Mouse (Mus musculus): Measurements from ENCODE around the gene Smad5. TPM values are rescaled to one million over a fixed set of nuclear protein-coding genes. Genes with fewer than 3 reads are reported as not detected.

Smad5 gene
- polyA plus RNA-seq, 1 experiment from 2014 or later = 14.5 TPM

DNA sequence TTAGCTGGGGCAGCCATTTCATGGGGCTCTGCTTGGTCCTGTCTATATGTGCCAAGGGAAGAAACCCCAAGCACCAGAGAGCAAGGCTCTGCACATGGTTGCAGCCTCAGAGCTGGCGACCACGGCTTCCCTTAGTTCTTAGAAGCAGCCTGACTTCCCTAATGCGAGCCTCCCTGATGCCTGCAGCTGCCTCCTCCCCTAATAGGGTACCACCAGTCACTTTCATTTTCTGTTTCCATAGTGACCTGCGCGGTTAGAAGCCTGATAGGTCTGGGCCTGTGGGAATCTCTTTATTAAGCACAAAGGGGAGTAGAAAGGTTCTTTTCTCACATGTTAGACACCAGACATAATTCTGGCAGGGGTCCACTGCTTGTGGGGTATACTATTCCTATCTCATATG is 71.5 kb downstream of the Smad5 start:
- Histone ChIP-seq H3K4me3 (ENCODE audit: low read length) (no peak overlapping the region), H3K27me3 (replicated peaks; ENCODE audit: control insufficient read depth, insufficient read depth, low read length) (no peaks in the 10 kb centered on the region), H3K9ac (ENCODE audit: low read depth, low read length) (no peak overlapping the region), H3K9me3 (ENCODE audit: control insufficient read depth, low read length) (no peaks in the 10 kb centered on the region), H3K4me2 (ENCODE audit: low read depth, low read length) (no peak overlapping the region), H3K36me3 (ENCODE audit: control insufficient read depth, insufficient read depth, low read length) (no peaks in the 10 kb centered on the region), H3K27ac (ENCODE audit: low read length) (no peak overlapping the region), H3K4me1 (ENCODE audit: control insufficient read depth, insufficient read depth, low read length) (no peaks in the 10 kb centered on the region)
- 0 out of 2 replicates have a peak, but pooled peaks have one; percentile 23 for ATAC-seq
- WGBS = 38% methylated on average over 5 of the region's 5 CpGs

DNA sequence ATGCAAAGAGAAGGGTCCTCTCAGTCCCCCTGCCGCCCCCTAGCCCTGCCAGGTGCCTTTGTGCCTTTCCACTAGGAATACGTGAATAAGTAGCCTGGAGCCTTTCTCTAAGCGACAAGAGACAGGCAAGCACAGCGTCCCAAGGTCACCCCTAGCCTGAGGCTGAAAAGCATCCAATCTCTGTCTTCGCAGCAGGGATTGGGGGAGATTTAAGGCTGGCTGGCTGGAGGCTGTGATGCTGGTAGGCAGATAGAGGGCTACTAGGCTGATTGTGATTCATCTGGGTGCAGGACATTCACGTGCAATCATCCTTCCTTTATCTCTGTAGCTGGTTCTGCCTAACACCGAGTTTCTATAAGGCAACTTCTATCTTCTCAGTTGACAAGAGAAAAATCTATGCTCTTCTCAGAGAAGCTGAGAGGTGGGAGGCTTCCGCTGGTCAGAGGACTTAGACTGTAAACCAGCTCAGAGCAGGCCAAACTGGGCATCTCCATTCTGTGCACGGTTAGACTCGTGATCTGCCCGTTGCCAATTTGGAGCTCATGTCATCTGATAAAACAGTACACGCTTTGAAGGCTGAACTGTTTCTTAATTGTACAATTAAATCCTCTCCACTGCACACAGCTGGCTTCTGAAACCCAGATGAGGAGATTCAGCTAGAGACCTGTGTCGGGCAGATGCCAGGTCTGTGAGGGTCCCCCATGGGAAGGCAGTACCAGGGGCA is 78.1 kb downstream of the Smad5 start:
- Histone ChIP-seq H3K9ac (ENCODE audit: low read depth, low read length) (no peak overlapping the region), H3K36me3 (ENCODE audit: control insufficient read depth, insufficient read depth, low read length) (no peaks in the 10 kb centered on the region), H3K4me1 (ENCODE audit: control insufficient read depth, insufficient read depth, low read length) (no peaks in the 10 kb centered on the region), H3K27ac (ENCODE audit: low read length) (no peak overlapping the region), H3K4me2 (ENCODE audit: low read depth, low read length) (no peak overlapping the region), H3K4me3 (ENCODE audit: low read length) (no peak overlapping the region), H3K9me3 (ENCODE audit: control insufficient read depth, low read length) (0 out of 2 replicates have a peak, but pooled peaks cover 4% of the 10 kb centered on the region), H3K27me3 (replicated peaks; ENCODE audit: control insufficient read depth, insufficient read depth, low read length) (no peaks in the 10 kb centered on the region; the same call in 1 of the 2 replicates)
- no peak for ATAC-seq
- 60% methylated on average over 13 of the region's 13 CpGs for WGBS

DNA sequence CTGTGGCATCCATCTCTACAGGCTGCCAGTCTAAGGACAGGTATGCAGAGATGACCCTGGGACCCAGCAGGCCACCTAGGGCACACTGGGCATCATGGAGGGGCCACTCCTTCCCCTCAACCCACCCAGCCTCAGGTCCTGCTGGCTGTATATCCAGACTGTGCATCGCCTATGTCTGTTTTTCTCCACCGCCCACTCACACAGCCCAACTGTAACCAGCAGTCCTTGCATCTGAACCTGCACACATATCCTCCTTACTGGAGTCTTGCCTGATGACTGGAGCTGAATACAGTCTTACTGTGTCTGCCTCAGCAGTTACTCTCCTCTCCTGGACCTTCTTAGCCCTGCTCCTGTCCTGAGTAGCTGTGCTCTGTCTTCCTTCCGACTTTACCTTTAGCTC is 78.9 kb downstream of the Smad5 start:
- 0 out of 2 replicates have a peak, but pooled peaks cover 4% of the 10 kb centered on the region for H3K9me3 ChIP-seq (ENCODE audit: control insufficient read depth, low read length)
- 83% methylated on average over 3 of the region's 3 CpGs for WGBS
- no peaks in the 10 kb centered on the region; the same call in 1 of the 2 replicates for H3K27me3 ChIP-seq (replicated peaks; ENCODE audit: control insufficient read depth, insufficient read depth, low read length)
- H3K4me3 ChIP-seq (ENCODE audit: low read length) = no peak overlapping the region
- H3K9ac ChIP-seq (ENCODE audit: low read depth, low read length) = no peak overlapping the region
- no peaks in the 10 kb centered on the region for H3K36me3 ChIP-seq (ENCODE audit: control insufficient read depth, insufficient read depth, low read length)
- H3K27ac ChIP-seq (ENCODE audit: low read length) = no peak overlapping the region
- no peak overlapping the region for H3K4me2 ChIP-seq (ENCODE audit: low read depth, low read length)
- no peaks in the 10 kb centered on the region for H3K4me1 ChIP-seq (ENCODE audit: control insufficient read depth, insufficient read depth, low read length)
- ATAC-seq = no peak

DNA sequence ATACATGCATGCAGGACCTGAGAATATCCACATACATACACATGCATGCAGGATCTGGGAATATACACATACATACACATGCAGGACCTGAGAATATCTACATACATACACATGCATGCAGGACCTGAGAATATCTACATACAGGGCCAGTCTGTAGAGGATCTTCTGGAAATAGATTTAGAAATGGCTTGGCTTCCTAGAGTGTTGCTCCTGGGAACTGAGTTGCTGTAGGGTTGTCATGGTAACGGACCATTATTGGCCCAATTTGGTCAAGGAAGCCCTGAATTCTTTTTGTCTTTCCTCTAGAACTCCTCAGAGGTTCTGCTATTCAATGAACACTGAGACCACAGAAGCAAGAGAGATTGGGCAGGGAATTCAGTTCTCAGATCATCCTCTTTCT is 79.8 kb downstream of the Smad5 start:
- 85% methylated on average over 1 of the region's 1 CpGs for WGBS
- no peak for ATAC-seq
- H3K4me1 ChIP-seq (ENCODE audit: control insufficient read depth, insufficient read depth, low read length) = no peaks in the 10 kb centered on the region

DNA sequence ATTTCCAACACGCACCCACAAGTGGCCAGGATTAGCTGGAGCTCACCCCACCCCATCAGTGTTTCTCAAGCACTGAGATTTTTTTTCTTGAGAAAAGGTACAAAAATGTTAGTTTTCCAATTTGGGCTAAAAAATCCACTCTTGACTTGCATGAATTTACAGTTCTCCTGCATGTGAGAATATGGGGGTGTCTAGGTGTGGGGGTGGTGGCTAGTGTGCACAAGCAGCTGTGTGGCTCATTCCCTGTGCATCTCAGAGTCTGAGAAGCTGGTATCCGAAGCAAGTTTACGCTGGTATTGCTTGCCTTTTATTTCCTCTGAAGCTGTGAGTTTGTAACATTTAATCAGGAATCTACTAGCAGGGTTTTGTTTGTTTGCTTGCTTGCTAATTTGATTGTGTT is 87.9 kb downstream of the Smad5 start:
- Histone ChIP-seq H3K4me3 (ENCODE audit: low read length) (no peak overlapping the region), H3K27ac (ENCODE audit: low read length) (no peak overlapping the region), H3K27me3 (replicated peaks; ENCODE audit: control insufficient read depth, insufficient read depth, low read length) (no peaks in the 10 kb centered on the region), H3K4me1 (ENCODE audit: control insufficient read depth, insufficient read depth, low read length) (no peaks in the 10 kb centered on the region), H3K9ac (ENCODE audit: low read depth, low read length) (no peak overlapping the region), H3K9me3 (ENCODE audit: control insufficient read depth, low read length) (no peaks in the 10 kb centered on the region), H3K36me3 (ENCODE audit: control insufficient read depth, insufficient read depth, low read length) (no peaks in the 10 kb centered on the region), H3K4me2 (ENCODE audit: low read depth, low read length) (no peak overlapping the region)
- ATAC-seq = no peak
- WGBS = 93% methylated on average over 3 of the region's 3 CpGs

More for the DNA sequence above, 79.8 kb downstream of the Smad5 start:
- Histone ChIP-seq H3K27me3 (replicated peaks; ENCODE audit: control insufficient read depth, insufficient read depth, low read length) (no peaks in the 10 kb centered on the region; the same call in 1 of the 2 replicates), H3K9me3 (ENCODE audit: control insufficient read depth, low read length) (0 out of 2 replicates have a peak, but pooled peaks cover 4% of the 10 kb centered on the region), H3K27ac (ENCODE audit: low read length) (no peak overlapping the region), H3K36me3 (ENCODE audit: control insufficient read depth, insufficient read depth, low read length) (no peaks in the 10 kb centered on the region), H3K4me2 (ENCODE audit: low read depth, low read length) (no peak overlapping the region), H3K9ac (ENCODE audit: low read depth, low read length) (no peak overlapping the region), H3K4me3 (ENCODE audit: low read length) (no peak overlapping the region)

Other genes starting within 250 kb of the Smad5 start
- gene Il9, start 220.8 kb upstream of the Smad5 start, polyA plus RNA-seq (2015; fragmentation: Nextera tagmentation; extraction: Ambion mirVana) = not detected in 2 replicates
- gene Fbxl21, start 180.5 kb upstream of the Smad5 start, polyA plus RNA-seq (2015; fragmentation: Nextera tagmentation; extraction: Ambion mirVana) = 1.6 and 2.1 TPM in 2 replicates
- gene Lect2, start 154.5 kb upstream of the Smad5 start, polyA plus RNA-seq (2015; fragmentation: Nextera tagmentation; extraction: Ambion mirVana) = 10.3 and 15.4 TPM in 2 replicates
- gene Tgfbi, start 93.5 kb upstream of the Smad5 start, polyA plus RNA-seq (2015; fragmentation: Nextera tagmentation; extraction: Ambion mirVana) = 122 and 124 TPM in 2 replicates
- 0.27 and 0.43 TPM in 2 replicates for gene Gm45623, start 50.8 kb downstream of the Smad5 start, polyA plus RNA-seq (2015; fragmentation: Nextera tagmentation; extraction: Ambion mirVana)
- gene Trpc7, start 193.0 kb downstream of the Smad5 start, polyA plus RNA-seq (2015; fragmentation: Nextera tagmentation; extraction: Ambion mirVana) = 0.21 and 0.24 TPM in 2 replicates